Mouse (Mus musculus) forebrain, postnatal 0 days (tissue): ENCODE data around the gene Rims3. TPM values are rescaled to one million over a fixed set of nuclear protein-coding genes. Genes with fewer than 3 reads are reported as not detected.

Experiments
- ATAC-seq: fragments of 200-750 bp; cut with Nextera tagmentation; 2 replicates; pipeline ENCODE4 v1.8.0; 2017; ENCODE audit warnings: mild to moderate bottlenecking, moderate library complexity
- DNase-seq: peaks from one replicate; pipeline ENCODE4 v3.0.0-alpha.2; 2015
- H3K27ac ChIP-seq: fragments of 300-500 bp; sonication (generic); 2 replicates; pipeline ENCODE4 v1.5.1; 2014; ENCODE audit warnings: low read depth, mild to moderate bottlenecking, antibody characterized with exemption, low read length, moderate library complexity, mixed read lengths
- H3K27me3 ChIP-seq: fragments of 300-500 bp; sonication (generic); 2 replicates; pipeline ENCODE4 v1.6.1; 2014; ENCODE audit warnings: mild to moderate bottlenecking, low read length, mixed read lengths; ENCODE audit not compliant: insufficient read depth
- H3K36me3 ChIP-seq: fragments of 300-500 bp; sonication (generic); 2 replicates; pipeline ENCODE4 v1.6.1; 2014; ENCODE audit warnings: mild to moderate bottlenecking, moderate library complexity; ENCODE audit not compliant: insufficient read depth
- H3K4me1 ChIP-seq: fragments of 300-500 bp; sonication (generic); 2 replicates; pipeline ENCODE4 v1.6.1; 2014; ENCODE audit warnings: antibody characterized with exemption; ENCODE audit not compliant: insufficient read depth
- H3K4me2 ChIP-seq: fragments of 300-500 bp; sonication (generic); 2 replicates; pipeline ENCODE4 v1.6.1; 2014; ENCODE audit warnings: low read depth, mild to moderate bottlenecking, moderate library complexity
- H3K4me3 ChIP-seq: fragments of 300-500 bp; sonication (generic); 2 replicates; pipeline ENCODE4 v1.5.1; 2014; ENCODE audit warnings: low read depth, low read length, mixed read lengths
- H3K9ac ChIP-seq: fragments of 300-500 bp; sonication (generic); 2 replicates; pipeline ENCODE4 v1.6.1; 2014; ENCODE audit warnings: mild to moderate bottlenecking
- H3K9me3 ChIP-seq: fragments of 300-500 bp; sonication (generic); 2 replicates; pipeline ENCODE4 v1.6.1; 2016; ENCODE audit warnings: low read length
- CTCF ChIP-seq: sonication (generic); IDR thresholded peaks from 2 replicates; pipeline ENCODE4 v1.5.1; 2016; ENCODE audit warnings: antibody characterized with exemption, control low read depth, low read depth
- WGBS: fragments of 180-500 bp; shearing (Covaris S2); extraction: QIAGEN DNeasy Blood & Tissue Kit; methylation state at CpG from one replicate; pipeline ENCODE4 v1.1.7; 2014; 5-methylcytosine and 5-hydroxymethylcytosine counted together
- polyA plus RNA-seq: library from polyadenylated mRNA; unstranded; fragments of >200 nt; fragmentation: Nextera tagmentation; extraction: Ambion mirVana; gene quantifications from 2 replicates; pipeline ENCODE4 v1.2.1, GENCODE M21; 2015
- total RNA-seq: library from RNA; depleted of rRNA; stranded (reverse); fragments of >200 nt; gene quantifications from 2 replicates; pipeline ENCODE4 v1.2.3, GENCODE M21; 2014; rRNA removed

Rims3 gene
- total RNA-seq (68.2 and 86.1 TPM in 2 replicates), polyA plus RNA-seq (14.7 and 21.7 TPM in 2 replicates)

DNA sequence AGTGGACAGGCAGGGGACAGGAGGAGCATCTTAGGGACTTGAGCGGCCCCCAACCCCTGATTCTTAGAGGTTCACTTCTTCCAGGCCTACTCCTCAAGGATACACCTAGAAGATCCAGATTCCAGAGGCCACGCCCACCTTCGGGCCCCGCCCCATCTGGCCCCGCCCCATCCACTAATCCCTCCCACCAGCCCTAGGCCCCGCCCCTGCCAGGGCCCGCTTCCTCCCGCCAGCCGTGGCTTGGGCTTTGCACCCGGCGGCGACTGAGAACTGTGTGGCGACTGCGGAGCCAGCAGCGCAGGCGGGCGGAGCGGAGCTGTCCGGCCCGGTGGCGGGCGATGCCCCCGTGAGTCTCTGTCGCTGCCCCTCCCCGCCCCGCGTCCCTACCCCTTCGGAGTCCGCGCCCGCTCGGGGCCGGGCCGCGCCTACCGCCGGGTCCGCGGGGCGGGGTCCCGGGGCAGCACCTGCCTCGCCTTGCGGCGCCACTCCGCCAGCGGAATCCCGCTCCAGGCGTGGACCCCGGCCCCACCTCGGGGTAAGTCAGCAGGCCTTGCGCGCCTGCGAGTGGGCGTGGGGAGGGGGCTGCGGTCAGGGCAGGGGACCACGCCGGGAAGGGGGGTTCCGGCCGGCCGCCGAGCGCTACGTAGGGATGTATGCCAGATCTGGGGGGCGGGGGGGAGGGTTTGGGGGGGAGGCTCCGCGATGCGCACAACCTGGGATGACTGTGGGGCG is at the start of gene Rims3:
Rims3 (plus strand) TSS at position 229 of the 732 bp plus-strand sequence.
- 2% methylated on average over 67 of the region's 68 CpGs for WGBS
- H3K9me3 ChIP-seq, result no peaks in the 10 kb centered on the region
- peak within 1 kb of the TSS; percentile 61 for H3K4me3 ChIP-seq
- H3K27ac ChIP-seq, result peak within 1 kb of the TSS; percentile 66
- H3K4me1 ChIP-seq, result no peaks in the 10 kb centered on the region
- DNase-seq (peak; percentile 61), ATAC-seq (peak; percentile 73)
- no peaks in the 10 kb centered on the region for H3K27me3 ChIP-seq
- H3K36me3 ChIP-seq, result no peaks in the 10 kb centered on the region
- peak within 1 kb of the TSS; percentile 69 for H3K9ac ChIP-seq
- no peak for TF ChIP-seq CTCF
- peak within 1 kb of the TSS; percentile 83 for H3K4me2 ChIP-seq

DNA sequence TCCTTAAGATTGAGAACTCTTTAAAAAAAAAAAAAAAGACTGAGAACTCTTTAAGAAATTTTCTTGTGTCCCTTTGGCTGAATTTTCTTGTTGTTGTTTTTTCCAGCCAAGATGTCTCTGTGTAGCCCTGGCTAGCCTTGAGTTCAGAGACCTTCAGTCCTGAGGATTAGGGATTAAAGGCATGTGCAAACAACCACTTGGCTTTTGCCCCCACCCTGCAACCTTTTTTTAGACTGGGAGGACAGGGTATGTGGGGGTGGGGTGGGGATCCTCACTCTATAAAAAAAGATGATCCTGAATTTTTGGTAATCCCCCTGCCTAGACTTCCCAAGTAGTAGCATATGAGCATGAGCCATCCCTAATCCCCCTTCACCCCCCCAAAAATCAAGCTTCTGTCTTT is 48.8 kb upstream of the Rims3 start:
- no peak for DNase-seq
- TF ChIP-seq CTCF, result no peak
- Histone ChIP-seq H3K27me3 (no peaks in the 10 kb centered on the region), H3K36me3 (no peaks in the 10 kb centered on the region), H3K9me3 (no peaks in the 10 kb centered on the region), H3K27ac (no peak overlapping the region), H3K4me1 (no peaks in the 10 kb centered on the region), H3K9ac (no peak overlapping the region), H3K4me2 (no peak overlapping the region), H3K4me3 (no peak overlapping the region)
- ATAC-seq, result no peak

DNA sequence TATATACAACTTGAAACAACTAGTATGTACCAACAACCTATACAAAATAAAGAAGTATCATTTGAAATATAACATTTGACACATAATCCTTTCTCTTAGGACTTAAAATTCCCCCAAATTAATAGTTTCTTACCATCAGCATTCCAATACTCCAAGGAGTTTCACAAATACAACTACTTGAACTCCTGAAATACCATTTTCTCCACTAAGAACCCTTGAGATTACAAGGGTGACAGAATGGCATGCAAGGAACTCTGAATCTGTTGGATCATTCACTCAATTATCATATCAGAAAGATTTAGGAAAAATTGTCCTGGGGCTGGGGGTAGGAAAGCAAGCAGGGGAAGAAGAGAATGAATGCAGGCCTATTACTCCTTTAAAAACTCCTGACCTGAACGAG is 40.9 kb upstream of the Rims3 start:
- Histone ChIP-seq H3K27ac (no peak overlapping the region), H3K4me1 (peaks cover 10% of the 10 kb centered on the region), H3K9ac (peak overlapping the region; percentile 34), H3K9me3 (no peaks in the 10 kb centered on the region), H3K4me2 (peak overlapping the region; percentile 48), H3K27me3 (no peaks in the 10 kb centered on the region), H3K4me3 (peak overlapping the region; percentile 37), H3K36me3 (no peaks in the 10 kb centered on the region)
- WGBS, result 9% methylated on average over 1 of the region's 1 CpGs
- ATAC-seq (no peak), DNase-seq (no peak)
- no peak for TF ChIP-seq CTCF

DNA sequence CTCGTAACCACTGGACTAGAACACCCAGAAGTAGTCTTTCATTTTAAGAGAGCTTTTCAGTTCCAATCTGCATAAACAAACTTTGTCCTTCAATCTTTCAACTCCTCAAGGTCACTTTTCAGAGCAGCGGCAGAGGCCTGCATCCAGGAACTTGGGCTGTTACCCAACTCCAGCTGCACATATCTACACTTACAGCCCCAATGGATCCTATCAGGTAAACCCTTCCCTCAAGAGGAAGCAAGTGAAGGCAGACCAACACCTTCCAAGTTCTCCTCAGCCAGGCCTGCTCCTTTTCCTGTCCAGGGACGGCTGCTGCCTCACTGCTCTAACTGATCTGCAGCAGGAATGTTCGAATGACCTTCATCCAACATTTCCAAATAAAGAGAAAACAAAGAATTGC is 40.4 kb upstream of the Rims3 start:
- no peaks in the 10 kb centered on the region for H3K9me3 ChIP-seq
- peak overlapping the region; percentile 48 for H3K4me2 ChIP-seq
- H3K9ac ChIP-seq, result peak overlapping the region; percentile 34
- H3K4me3 ChIP-seq, result peak overlapping the region; percentile 37
- DNase-seq (no peak), ATAC-seq (no peak)
- peaks cover 10% of the 10 kb centered on the region for H3K4me1 ChIP-seq
- TF ChIP-seq CTCF, result no peak
- no peak overlapping the region for H3K27ac ChIP-seq
- H3K27me3 ChIP-seq, result no peaks in the 10 kb centered on the region
- WGBS, result 35% methylated on average over 4 of the region's 4 CpGs
- H3K36me3 ChIP-seq, result no peaks in the 10 kb centered on the region

DNA sequence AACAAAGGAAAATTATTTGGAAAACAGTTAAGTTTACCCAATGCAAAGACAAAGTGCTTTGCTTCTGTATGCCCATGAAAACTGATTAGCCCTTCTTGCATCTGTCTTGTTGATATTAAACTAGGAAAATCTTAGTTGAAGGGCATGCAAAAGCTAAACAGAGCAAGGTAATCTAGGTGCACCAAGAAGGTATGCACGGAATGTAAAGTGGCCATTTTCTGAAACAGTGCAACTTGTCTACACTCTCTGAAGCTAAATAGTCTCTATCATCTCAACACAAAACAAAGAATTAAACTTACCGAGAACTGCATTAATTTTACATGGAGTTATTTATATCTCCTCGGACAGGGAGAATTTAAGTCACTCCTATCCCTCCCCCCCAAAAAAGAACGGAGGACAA is 39.5 kb upstream of the Rims3 start:
- no peak; the same call in 1 of the 2 replicates for ATAC-seq
- peak overlapping the region; percentile 34 for H3K9ac ChIP-seq
- peaks cover 10% of the 10 kb centered on the region for H3K4me1 ChIP-seq
- no peaks in the 10 kb centered on the region for H3K36me3 ChIP-seq
- no peaks in the 10 kb centered on the region for H3K9me3 ChIP-seq
- TF ChIP-seq CTCF, result no peak
- peak overlapping the region; percentile 37 for H3K4me3 ChIP-seq
- H3K27me3 ChIP-seq, result no peaks in the 10 kb centered on the region
- WGBS, result 10% methylated on average over 4 of the region's 4 CpGs
- DNase-seq, result no peak
- H3K27ac ChIP-seq, result 0 out of 2 replicates have a peak overlapping the region, but pooled peaks have one; percentile 5
- peak overlapping the region; percentile 48 for H3K4me2 ChIP-seq

DNA sequence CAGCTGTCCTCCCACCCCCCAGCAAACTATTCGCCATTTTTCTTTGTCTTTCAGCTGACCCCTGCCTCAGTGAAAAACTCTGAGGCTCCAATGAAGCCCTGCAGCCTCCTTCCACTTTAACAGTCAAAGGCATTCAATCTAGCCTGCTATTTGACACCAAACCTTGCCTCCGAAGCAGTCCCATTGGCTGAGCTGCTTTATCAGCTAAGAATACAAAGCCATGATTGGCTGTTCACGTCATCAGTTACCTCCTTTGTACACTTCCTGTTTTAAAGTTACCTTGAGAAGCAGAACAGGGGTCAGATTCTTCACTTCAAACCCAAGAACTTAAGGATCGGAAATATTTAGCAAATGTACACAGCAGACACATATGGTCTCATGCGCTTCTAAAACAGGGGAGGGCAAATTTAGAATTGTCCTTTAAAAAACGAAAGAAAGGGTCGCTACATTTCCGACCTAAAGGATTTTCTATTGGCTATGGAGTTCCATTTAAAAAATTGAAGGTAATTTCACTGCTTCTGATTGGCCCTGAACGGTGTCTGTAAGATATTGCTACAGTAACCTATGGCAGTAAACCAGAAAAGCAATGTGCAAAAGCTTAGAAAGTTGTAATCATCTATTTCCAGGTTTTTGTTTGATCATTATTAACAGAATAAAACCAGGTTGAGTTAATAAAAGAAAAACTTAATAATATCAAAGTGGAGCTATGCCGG is 38.8 kb upstream of the Rims3 start:
- 5% methylated on average over 10 of the region's 10 CpGs for WGBS
- ATAC-seq (peak; percentile 100), DNase-seq (peak; percentile 93)
- no peak for TF ChIP-seq CTCF
- H3K27ac ChIP-seq, result 0 out of 2 replicates have a peak overlapping the region, but pooled peaks have one; percentile 5
- no peaks in the 10 kb centered on the region for H3K36me3 ChIP-seq
- H3K27me3 ChIP-seq, result no peaks in the 10 kb centered on the region
- H3K9me3 ChIP-seq, result no peaks in the 10 kb centered on the region
- H3K4me1 ChIP-seq, result peaks cover 10% of the 10 kb centered on the region
- peak overlapping the region; percentile 34 for H3K9ac ChIP-seq
- H3K4me3 ChIP-seq, result peak overlapping the region; percentile 37
- peak overlapping the region; percentile 48 for H3K4me2 ChIP-seq
